Mouse (Mus musculus) lung, postnatal 25 days (tissue): ENCODE data around the gene B3glct.

Source experiments
- DNase-seq: peaks from one replicate; pipeline ENCODE4 v3.0.0; 2022; ENCODE audit warnings: low spot score

B3glct gene

DNA sequence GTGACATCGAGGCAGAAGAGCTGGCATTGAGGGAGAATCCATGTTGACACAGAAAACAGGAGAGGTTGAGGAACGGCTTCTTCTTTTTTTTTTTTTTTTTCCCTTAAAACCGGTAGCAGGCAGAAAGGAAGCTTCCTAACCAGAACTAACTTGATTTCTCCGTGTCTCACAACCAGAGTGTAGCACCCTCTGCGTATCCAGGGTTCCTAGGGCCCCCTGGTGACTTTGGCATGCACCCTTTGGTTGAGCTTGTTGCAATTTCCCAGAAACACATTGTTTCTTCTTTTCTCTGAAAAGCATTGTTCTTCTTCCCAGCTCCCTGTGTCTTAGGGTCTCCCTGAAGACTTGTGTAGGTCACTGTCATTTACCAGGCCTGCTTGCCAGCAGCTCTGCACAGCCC lies 73.8 kb downstream of the B3glct start:
- DNase-seq = no peak

DNA sequence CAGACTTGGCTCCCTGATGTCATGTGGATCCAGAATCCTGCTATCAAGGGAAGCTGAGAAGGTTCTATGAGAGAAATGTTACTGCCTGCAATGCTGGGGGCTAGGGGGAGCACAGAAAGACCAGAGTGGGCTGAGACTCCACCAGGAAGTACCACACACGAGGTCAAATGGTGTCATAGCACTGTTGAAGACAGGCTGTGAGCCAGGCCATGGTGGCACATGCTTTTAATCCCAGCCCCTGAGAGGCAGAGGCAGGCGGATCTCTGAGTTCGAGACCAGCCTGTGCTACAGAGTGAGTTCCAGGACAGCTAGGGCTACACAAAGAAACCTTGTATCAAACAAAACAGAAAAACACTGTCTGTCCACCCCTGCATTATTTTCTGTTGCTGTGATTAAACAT lies 75.0 kb downstream of the B3glct start:
- no peak for DNase-seq

DNA sequence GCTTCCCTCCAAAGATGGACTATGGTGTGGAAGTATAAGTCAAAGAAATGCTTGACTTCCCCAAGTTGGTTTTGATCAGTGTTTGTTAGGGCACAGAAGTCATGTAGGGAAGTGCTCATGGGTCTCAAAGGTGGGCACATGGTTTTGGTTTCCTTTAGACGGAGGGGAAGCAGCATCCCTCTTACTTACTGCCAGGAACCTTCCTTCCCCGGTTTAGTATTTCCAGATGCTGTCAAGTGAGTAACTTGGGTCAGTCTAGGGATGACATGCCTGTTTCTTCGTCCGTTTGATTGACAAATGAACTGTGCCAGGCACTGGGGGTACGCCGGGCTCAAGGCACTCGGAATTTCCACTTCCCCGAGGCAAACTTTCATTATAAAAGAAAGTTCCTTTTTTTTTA lies 89.1 kb downstream of the B3glct start:
- DNase-seq = no peak

DNA sequence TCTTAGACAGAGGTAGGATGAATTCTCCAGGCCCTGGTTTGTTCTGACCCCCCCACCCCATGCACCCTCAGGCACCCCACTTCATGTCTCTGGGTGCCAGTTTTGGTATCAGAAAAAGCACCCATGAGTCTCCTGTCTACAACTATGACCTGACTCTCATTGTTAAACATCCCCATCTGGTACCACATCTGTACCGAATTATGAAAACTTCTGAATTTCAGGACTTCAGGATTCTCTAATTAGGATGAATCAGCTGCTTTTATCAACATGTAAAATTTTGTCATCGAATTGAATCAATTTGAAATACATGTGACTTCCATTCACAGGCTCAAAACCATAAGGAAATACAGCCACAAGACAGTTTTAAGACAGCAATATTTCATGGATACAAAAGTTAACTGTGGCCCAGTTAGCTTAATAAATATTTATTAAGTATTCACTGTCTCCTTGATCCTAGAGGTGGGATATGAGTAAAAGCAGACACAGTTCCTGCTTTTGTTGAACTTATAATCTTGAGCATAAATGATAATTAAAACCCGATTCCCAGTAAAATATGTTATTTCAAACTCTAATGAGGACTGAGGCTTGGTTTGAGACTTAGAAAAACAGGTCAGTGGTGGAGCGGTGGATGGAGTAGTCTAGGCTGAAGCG lies 89.7 kb downstream of the B3glct start:
- DNase-seq = no peak

DNA sequence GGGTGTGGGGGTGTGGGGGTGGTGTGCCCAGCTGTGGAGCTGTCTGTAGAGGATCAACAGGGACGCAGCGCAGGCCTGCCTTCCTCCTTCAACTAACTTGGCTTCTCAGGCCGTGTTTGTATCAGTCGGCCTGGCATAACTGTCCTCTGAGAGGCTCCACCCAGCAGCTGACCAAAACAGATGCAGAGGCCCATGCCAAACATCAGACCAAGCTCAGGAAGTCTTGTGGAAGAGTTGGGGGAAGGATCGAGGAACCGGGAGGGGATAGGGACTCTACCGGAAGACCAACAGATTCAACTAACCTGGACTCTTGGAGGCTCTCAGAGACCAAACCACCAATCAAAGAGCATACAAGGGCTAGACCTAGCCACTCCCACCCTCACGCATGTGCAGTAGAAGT lies 91.6 kb downstream of the B3glct start:
- DNase-seq = no peak

DNA sequence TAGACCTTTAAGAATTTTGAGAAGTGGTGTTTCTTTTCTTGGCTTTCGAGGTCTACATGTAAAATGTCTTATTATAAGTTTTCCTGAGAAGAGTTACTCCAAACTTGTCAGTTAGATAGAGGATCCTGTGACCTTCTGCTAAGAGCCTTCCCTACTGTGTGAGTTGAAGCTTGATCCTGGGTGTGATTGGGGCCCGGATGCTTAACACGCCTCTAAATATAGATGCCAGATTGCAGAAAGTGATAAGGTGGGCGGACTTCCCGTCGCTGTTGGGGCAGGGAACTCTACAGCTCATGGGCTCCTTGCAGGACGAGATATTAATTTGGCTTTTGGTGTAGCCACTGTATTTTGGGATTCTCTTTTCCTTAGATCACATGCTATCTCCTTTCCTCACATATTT lies 98.0 kb downstream of the B3glct start:
- no peak for DNase-seq

DNA sequence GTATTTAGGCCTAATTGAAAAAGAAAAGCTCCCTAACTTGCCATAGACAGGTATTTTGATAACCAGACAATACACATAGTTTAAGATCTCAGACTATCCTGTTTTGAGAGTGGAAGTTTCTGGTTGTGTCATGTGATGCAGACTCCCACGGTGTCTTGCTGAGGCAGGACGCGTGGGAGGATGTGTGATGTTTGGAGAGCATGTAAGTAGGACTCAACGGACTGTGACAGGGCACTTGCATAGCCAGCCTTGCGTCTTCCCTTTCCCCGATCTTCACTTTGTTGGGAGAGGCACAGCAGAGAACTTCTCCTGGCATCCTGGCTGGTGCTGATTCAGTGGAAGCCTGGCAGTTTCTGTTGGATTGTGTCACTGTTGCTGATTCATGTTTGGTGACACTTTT lies 101.7 kb downstream of the B3glct start:
- DNase-seq = no peak

DNA sequence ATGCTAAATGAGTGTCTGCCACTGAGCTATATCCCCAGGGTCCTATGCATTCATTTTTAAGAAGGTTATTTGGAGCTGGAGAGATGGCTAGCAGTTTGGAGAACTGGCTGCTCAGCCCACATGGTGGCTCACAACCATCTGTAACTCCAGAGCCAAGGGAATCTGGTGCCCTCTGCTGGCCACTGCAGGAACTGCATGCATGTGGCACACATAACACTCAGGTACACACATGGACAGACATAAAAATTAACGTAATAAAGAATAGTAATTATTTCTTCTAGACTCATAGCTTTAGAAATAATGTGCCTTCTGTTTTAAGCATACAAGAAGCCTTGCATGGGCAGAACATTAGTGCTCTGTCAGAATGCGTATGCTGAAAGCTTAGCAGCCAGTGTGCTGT lies 102.4 kb downstream of the B3glct start:
- DNase-seq = no peak

DNA sequence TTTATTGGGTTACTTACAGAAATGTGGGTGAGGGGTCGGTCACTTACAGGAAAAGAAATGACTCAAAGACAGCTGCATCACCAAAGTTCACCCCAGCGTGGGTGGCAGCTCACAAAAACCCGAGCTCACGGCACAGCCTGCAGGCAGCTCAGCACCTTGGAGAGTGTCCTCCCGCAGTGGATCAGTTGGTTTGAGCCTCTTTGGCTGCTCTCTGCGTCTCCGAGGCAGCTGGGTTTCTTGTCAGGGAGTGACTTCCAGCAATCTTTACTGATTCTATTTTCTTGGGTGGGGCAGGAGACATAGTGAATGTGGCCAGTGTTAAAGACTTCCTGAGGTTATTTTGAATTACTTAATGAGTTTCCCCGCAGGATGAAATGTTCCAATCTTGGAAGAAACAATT lies 112.1 kb downstream of the B3glct start:
- DNase-seq = no peak

DNA sequence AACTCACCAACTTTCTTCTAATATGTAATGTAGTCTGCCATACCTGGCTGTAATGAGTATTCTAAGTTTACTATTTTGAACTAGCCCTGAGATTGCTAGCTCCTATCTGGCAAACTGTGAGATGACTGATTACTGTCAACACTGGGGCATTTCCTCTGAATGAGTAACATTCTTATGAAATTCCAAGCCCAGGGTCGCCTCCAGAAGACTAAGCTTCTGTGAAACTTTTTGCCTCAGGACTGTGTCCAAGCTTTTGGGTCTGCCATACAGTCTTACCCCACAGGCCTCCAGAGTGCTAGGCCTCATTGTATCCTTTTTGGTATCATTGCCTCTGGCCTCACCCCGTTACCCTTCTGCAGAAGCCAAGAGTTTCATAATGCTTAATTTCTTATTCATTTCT lies 132.0 kb downstream of the B3glct start:
- no peak for DNase-seq

DNA sequence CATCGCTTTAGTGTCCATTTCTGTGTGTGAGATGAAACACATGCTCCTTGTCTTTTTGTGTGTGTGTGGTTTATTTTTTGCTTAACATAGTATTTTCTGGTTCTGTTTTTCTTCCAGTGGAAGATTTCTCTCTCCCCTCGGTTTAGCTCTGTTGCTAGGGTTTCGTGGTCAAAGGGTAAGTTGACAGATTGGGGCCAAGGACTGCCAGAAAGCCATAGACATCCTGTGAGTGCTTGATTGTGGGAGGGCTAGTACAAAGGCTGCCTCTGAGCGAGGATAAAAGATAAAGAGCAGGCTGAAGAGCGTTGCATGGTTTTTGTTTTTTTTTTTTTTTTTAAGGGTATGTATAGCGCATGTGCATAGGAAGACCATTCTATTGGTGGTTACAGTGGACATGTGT lies 133.8 kb downstream of the B3glct start:
- no peak for DNase-seq
